Mouse (Mus musculus): ENCODE results near the gene Rhd.
A peak's percentile ranks its signal among the peaks of the same experiment; 100 is the strongest.

Gene Rhd

GRCm38 (mm10) chr4:134930684-134931481, 66.5 kb downstream of the Rhd start, which contains the start of gene Syf2:
Gene Syf2 (plus strand): TSS chr4:134930898.
- DNase-seq (ENCODE audit: low spot score), result peak; percentile 97

- DNase-seq (ENCODE audit: low spot score), result no peak
These were observed 73.2 kb downstream of the Rhd start for GRCm38 (mm10) chr4:134937240-134938176.

- DNase-seq (ENCODE audit: low spot score), result no peak
These were observed 75.6 kb downstream of the Rhd start for GRCm38 (mm10) chr4:134939900-134940299.

- DNase-seq (ENCODE audit: low spot score), result no peak
These were observed 79.6 kb downstream of the Rhd start for GRCm38 (mm10) chr4:134943758-134944538.

Measured in embryo, embryonic 10.5 days (tissue).